Mouse (Mus musculus): Measurements from ENCODE around the gene Neurl1b.

Gene Neurl1b

DNA sequence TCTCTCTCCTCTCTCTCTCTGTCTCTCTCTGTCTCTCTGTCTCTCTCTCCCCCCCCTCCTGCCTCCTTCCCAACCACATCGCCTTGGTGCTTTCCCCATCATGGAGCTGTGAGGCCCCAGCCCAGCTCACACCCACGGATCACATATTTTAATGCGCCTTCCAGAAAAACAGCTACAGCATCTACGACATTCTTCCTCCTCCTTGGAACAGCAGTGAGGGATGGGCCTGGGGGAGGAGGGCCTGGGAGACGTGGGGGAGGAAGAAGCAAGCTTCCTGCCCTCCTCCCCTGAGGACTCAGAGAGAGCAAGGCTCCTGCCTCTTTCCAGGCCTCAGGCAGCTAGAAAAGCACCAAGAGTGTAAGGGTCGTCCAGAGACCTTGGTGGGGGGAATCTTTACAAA, 17.3 kb upstream of the Neurl1b start:
- no peak for DNase-seq (ENCODE audit: low spot score)

DNA sequence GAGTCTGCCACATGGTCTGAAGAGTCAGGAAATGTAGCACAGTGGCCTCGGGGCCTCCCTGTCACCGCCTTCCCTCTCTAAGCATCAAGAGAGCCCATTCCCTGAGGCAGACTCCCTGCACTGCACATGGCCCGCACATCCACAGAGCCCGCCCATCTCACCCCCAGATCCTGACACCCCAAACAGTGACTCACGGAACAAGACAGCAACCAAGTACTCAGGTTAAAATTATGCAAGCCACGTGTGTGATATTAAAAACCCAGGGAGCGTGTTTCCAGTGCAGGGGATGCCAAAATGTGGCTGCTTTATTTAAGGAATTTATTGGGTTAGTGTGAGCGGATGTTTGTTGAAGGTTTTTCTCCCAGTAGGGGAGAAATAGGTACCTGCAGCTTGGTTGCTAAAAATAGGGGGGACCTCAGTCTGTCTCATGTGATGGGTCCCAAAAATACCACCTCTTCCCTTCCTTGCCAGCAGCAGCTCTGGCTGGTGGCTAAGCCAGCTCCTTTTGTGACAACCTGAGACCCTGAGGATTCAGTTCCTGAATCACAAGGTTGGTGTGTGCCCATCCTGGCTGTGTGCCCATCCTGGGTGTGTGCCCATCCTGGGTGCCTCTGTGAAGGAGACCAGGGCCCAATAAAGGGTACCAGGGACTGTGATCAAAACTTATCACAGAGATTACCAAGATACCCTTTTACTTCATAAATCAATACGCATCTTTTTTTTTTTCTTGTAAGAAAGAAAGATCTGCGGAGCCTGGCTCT, 9.1 kb upstream of the Neurl1b start:
- no peak for DNase-seq (ENCODE audit: low spot score)

DNA sequence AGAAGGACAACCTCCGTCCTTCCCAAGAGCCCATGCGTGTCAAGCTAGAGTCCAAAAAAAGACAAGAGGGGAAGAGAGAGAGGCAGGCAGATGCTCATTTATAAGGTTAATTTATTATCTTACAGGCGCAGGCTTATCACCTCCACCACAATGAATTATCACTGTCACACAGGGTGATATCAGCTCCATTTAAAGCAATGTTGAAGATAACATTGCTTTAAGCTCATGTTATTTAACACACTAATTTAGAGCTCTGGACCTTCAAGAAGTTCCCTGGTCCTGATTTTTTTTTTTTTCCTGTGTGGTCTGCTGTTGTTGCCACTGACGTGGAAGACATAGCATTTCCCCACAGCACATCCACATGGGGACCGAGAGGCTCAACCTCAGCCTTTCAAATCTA, 1.7 kb upstream of the Neurl1b start:
- DNase-seq (ENCODE audit: low spot score) = no peak

GRCm38 (mm10) chr17:26414184-26414522, 476 bp upstream of the Neurl1b start:
- no peak for DNase-seq (ENCODE audit: low spot score)

- no peak for DNase-seq (ENCODE audit: low spot score)
These were observed 781 bp downstream of the Neurl1b start for GRCm38 (mm10) chr17:26415355-26415865.

DNA sequence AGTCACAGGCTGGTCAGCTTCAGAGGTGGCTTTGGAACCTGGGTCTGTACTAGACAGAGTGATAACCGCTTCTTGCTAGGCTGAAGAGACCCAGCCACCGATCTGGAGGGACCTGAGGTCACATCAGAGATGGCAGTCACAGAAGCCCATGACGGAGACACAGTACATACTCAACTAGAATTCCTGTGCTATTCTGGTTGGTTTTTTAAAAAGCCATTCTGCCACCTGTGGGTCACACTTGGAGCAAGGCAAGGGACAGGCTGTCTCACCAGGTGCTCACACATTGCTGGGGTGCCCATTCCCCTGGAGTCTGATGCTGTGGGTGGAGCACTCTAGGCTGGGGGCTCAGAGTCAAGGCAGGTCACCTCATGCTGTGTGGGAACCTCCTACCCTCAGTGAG, 1.5 kb downstream of the Neurl1b start:
- no peak for DNase-seq (ENCODE audit: low spot score)

DNA sequence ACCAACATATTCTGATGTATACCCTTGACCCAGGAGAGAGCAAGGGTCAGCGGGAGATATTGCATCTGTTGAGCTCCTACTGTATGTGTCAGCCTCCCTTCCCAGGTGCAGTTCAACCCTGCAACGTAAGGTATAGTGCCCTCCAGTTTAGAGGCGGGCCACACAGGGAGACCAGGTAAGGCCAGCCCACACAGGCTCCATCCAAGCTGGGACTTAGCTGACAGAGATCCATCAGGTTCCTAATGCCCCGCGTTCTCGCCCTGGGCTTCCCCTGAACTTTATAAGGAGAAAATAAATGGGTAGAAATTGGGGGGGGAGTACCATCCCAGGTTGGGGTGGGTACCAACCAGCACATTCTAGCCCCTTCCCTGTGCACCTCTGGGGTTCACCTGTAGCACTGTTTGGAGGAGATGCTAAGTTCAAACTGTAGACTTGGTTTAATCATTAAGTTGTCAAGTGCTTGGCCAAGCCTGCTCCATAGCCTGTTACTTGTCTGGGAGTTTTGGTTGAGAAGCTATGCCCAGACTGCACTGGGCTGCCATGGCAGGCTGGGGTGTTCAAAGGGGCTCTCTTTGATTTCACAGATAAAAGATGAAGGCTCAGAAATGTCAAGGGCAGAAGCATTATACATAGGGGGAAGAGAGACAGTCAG, 3.3 kb downstream of the Neurl1b start:
- DNase-seq (ENCODE audit: low spot score) = no peak

GRCm38 (mm10) chr17:26420491-26421247, 6.0 kb downstream of the Neurl1b start:
- DNase-seq (ENCODE audit: low spot score) = no peak

- no peak for DNase-seq (ENCODE audit: low spot score)
These were observed 6.9 kb downstream of the Neurl1b start for GRCm38 (mm10) chr17:26421561-26421960.

- no peak for DNase-seq (ENCODE audit: low spot score)
These were observed 7.8 kb downstream of the Neurl1b start for GRCm38 (mm10) chr17:26422390-26422789.

GRCm38 (mm10) chr17:26423967-26424641, 9.5 kb downstream of the Neurl1b start:
- no peak for DNase-seq (ENCODE audit: low spot score)

DNA sequence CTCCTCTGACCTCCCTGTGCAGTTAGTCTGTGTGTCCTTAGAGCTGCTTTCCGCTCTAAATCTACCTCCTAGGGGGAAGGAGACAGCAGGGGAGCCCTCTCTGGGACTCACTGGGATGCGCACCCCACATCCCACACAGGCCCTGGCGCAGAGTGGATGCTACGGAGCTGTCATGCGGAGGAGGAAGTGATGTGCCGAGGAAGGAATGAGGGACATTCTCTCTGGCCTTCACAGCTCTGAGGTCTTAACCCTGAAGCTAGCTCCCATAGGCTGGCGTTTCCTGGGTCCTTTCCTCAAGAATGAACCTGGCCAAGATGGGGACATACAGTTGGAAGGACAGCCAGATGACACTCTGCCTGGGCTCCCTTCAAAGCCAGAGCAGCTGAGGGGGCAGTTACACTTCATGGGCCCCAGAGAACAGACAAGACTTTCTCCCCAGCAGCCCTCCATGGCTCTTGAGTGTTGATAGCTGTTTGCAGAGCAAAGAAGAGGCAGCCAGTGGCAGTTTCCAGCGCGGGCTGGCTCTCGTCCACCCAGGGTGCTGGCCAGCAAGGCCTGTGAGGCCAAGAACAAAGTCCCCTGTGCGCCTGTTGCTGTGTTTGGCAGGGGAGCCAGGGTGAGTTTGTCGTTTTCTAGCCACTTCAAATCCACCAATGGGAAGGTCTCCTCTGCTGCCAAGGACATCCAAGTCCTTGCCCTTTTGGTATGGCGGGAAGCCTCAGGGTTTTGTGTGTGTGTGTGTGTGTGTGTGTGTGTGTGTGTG, 10.5 kb downstream of the Neurl1b start:
- DNase-seq (ENCODE audit: low spot score) = no peak

DNA sequence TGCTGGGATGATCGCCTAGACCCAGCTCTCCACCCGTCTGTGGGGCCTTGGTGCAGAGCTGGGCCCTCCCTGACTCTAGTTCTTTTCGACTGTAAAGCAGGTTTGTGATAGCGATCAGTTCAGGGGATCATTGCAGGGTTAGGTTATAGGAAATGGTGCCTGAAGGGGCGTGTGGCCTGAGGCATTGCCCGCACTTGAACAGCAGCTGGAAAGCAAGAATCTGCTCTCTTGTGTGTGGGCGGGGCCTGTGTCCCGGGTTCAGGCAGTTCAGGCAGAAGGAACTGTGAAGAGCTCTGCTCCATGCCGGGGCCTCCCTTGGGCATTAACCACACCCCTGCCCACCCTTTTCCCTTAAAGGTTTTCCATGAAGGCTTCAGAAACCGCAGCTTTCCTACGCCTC, 18.7 kb downstream of the Neurl1b start:
- no peak for DNase-seq (ENCODE audit: low spot score)

- DNase-seq (ENCODE audit: low spot score) = no peak
These were observed 22.6 kb downstream of the Neurl1b start for GRCm38 (mm10) chr17:26437089-26437815.

DNA sequence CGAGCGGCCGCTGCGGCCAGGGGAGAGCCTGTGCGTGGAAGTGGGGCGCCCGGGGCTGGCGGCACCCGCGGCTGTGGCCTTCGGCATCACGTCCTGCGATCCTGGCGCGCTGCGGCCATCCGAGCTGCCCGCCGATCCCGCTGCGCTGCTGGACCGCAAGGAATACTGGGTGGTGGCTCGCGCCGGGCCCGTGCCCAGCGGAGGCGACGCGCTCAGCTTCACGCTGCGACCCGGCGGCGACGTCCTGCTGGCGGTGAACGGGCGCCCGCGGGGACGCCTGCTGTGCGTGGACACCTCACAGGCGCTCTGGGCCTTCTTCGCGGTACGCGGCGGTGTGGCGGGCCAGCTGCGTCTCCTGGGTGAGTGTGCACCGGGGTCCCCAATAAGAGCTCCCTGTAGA, 24.4 kb downstream of the Neurl1b start:
- DNase-seq (ENCODE audit: low spot score) = no peak

- DNase-seq (ENCODE audit: low spot score) = no peak
These were observed 26.4 kb downstream of the Neurl1b start for GRCm38 (mm10) chr17:26441024-26441423.

DNA sequence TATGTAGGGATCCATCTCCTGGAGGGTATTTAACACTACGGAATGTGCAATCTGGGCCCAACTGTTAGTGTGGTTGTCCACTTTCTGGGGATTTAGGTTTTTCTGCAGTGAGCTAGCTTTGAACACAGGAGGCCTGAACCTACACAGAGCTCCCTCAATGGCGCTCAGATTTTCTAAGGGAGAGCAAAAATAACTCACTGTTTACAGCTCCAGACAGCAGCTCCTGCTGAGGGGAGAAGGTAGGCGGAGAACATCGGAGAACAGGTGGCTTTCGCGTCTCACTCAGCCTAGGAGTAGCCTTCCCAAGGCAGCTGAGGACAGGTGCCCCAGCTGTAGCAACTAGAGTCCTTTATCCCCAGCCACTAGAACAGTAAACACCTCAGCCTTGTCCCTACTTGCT, 27.6 kb downstream of the Neurl1b start:
- DNase-seq (ENCODE audit: low spot score) = no peak

GRCm38 (mm10) chr17:26443865-26444264, 29.2 kb downstream of the Neurl1b start:
- DNase-seq (ENCODE audit: low spot score) = no peak

DNA sequence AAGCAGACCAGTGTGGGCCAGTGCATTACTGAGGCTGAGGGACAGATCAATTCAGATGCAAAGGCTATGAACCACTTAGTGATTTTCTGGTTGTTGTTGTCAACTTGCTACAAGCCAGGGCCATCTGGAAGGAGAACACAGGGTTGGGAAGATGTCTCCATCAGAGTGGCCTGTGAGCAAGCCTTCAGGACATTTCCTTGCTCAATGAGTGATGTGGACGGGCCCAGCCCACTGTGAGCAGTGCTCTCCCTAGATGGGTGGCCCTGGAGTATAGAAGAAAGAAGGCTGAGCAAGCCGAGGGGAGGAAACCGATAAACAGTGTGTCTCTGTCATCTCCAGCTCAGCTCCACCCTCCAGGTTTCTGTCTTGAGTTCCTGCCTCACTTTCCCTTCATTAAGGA, 34.8 kb downstream of the Neurl1b start:
- no peak for DNase-seq (ENCODE audit: low spot score)

- DNase-seq (ENCODE audit: low spot score) = no peak
These were observed 37.1 kb downstream of the Neurl1b start for GRCm38 (mm10) chr17:26451651-26452295.

Measured in yolk sac, embryonic 10.5 days (tissue).